Mouse (Mus musculus): ENCODE measurements at regions not wholly inside any gene's neighbourhood (a gene's known extent, or its start where the extent isn't known, plus 50 kb on each side); places are given as distances from the start of the nearest gene placed in this dataset.

DNA sequence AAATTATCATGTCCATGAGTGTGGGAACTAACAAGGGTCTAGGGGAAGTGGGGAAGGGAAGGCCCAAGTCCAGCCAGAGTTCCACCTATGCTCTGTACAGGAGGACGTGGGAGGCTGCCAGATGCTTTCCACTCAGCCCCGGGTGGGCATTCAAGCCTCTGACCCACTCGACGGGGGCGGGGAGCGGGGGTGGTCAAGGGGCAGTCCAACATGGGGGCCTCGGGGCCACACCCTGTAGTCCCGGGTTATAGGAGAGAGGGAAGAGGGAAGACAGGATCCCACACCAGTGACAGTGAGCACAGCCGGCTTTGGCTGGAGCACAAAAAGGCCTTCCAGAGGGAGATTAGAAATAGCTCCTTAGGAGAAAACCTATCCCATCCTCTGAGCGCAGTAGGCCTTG is 283.1 kb upstream of the Ddi1 start:
- no peak overlapping the region for H3K4me3 ChIP-seq (ENCODE audit: low read depth, low read length)
- H3K27ac ChIP-seq (ENCODE audit: insufficient read depth, low read length): no peak overlapping the region
- no peaks in the 10 kb centered on the region for H3K9me3 ChIP-seq (replicated peaks; ENCODE audit: control insufficient read depth, insufficient read depth, low read length, poor library complexity, severe bottlenecking)
- H3K4me1 ChIP-seq (ENCODE audit: control insufficient read depth, insufficient read depth, low read length): no peaks in the 10 kb centered on the region
- TF ChIP-seq POLR2A (IDR thresholded peaks at IDR 0.05; ENCODE audit: insufficient read depth, low read length) (no peak), CTCF (IDR thresholded peaks at IDR 0.05; ENCODE audit: low read depth, low read length) (no peak), EP300 (IDR thresholded peaks at IDR 0.05; ENCODE audit: insufficient read depth, low read depth, low read length) (no peak)
- H3K9ac ChIP-seq (ENCODE audit: low read depth, poor library complexity, severe bottlenecking): no peak overlapping the region
- H3K36me3 ChIP-seq (ENCODE audit: control insufficient read depth, insufficient read depth, low read length, poor library complexity, severe bottlenecking): no peaks in the 10 kb centered on the region
- no peaks in the 10 kb centered on the region for H3K27me3 ChIP-seq (ENCODE audit: control insufficient read depth, insufficient read depth, low read length, poor library complexity, severe bottlenecking)

DNA sequence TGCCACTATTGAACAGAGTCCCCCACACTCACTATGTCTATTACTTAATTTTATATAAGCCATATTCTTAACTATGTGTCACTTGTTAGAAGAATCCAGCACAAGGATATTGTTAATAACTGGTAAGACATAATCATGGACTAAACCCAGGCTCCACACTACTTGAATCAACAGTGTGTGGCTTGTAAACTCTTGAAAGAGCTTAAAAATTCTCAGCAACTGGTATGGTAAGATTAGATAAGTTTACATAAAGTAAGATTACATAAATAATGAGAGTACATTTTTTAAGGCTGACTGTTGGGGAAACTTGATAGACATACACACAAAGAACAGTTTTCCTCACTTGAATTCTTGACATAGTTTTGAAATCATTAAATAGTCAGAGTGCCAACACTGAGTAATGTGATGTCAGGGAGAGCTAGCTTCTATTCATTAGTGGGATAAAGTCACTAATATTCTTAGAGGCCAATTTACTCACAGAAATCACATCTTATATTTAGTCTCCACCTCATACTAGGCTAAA is 270.6 kb upstream of the Ddi1 start:
- H3K36me3 ChIP-seq (ENCODE audit: control insufficient read depth, insufficient read depth, low read length, poor library complexity, severe bottlenecking): no peaks in the 10 kb centered on the region
- H3K27ac ChIP-seq (ENCODE audit: insufficient read depth, low read length): no peak overlapping the region
- no peaks in the 10 kb centered on the region for H3K27me3 ChIP-seq (ENCODE audit: control insufficient read depth, insufficient read depth, low read length, poor library complexity, severe bottlenecking)
- H3K9me3 ChIP-seq (replicated peaks; ENCODE audit: control insufficient read depth, insufficient read depth, low read length, poor library complexity, severe bottlenecking): no peaks in the 10 kb centered on the region
- H3K4me3 ChIP-seq (ENCODE audit: low read depth, low read length): no peak overlapping the region
- no peak overlapping the region for H3K9ac ChIP-seq (ENCODE audit: low read depth, poor library complexity, severe bottlenecking)
- H3K4me1 ChIP-seq (ENCODE audit: control insufficient read depth, insufficient read depth, low read length): no peaks in the 10 kb centered on the region
- no peak for TF ChIP-seq CTCF (IDR thresholded peaks at IDR 0.05; ENCODE audit: low read depth, low read length)
- TF ChIP-seq EP300 (IDR thresholded peaks at IDR 0.05; ENCODE audit: insufficient read depth, low read depth, low read length): no peak
- TF ChIP-seq POLR2A (IDR thresholded peaks at IDR 0.05; ENCODE audit: insufficient read depth, low read length): no peak

DNA sequence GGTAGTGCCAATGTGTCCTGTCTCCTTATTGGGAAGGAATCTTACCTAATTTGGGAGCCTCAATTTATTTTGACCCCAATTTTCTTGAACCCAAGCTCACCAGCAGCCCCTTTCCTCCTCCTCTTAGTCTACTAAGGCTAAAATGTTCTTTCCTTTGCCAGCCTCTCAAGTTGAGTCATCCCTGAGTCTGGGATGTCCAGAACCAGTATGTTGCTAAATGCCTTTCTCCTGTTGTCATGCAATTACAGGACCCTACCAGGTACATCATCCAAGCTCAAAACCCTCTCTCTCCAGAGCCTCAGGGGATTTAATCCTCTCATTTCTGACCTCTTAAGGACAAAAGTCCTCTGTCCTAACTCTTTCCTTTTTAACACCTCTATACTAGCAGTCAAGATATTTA is 259.2 kb upstream of the Ddi1 start:
- H3K9me3 ChIP-seq (replicated peaks; ENCODE audit: control insufficient read depth, insufficient read depth, low read length, poor library complexity, severe bottlenecking): no peaks in the 10 kb centered on the region; the same call in 1 of the 2 replicates
- no peak overlapping the region for H3K4me3 ChIP-seq (ENCODE audit: low read depth, low read length)
- no peaks in the 10 kb centered on the region for H3K4me1 ChIP-seq (ENCODE audit: control insufficient read depth, insufficient read depth, low read length)
- no peak overlapping the region for H3K9ac ChIP-seq (ENCODE audit: low read depth, poor library complexity, severe bottlenecking)
- H3K27ac ChIP-seq (ENCODE audit: insufficient read depth, low read length): no peak overlapping the region
- no peaks in the 10 kb centered on the region for H3K27me3 ChIP-seq (ENCODE audit: control insufficient read depth, insufficient read depth, low read length, poor library complexity, severe bottlenecking)
- H3K36me3 ChIP-seq (ENCODE audit: control insufficient read depth, insufficient read depth, low read length, poor library complexity, severe bottlenecking): no peaks in the 10 kb centered on the region
- no peak for TF ChIP-seq EP300 (IDR thresholded peaks at IDR 0.05; ENCODE audit: insufficient read depth, low read depth, low read length)
- TF ChIP-seq CTCF (IDR thresholded peaks at IDR 0.05; ENCODE audit: low read depth, low read length): no peak
- TF ChIP-seq POLR2A (IDR thresholded peaks at IDR 0.05; ENCODE audit: insufficient read depth, low read length): no peak

DNA sequence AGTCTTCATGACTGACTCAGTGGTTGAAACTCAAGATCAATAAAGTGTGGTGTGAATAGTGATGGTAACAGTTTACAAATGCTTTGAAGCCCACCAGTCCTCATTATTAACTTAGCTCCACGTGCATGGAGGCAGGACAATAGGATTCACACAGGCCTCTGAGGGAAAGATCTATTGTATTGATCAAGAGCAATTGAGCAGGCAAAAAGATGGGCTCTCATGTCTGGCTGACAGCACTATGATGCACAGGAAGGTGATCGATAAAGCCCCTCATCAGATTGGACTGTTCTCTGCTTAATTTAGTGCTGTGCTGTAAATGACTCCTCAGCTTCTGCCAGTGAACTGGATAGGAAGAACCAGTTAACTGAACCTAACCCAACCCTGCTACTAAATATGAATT is 247.5 kb upstream of the Ddi1 start:
- no peak overlapping the region for H3K4me3 ChIP-seq (ENCODE audit: low read depth, low read length)
- TF ChIP-seq EP300 (IDR thresholded peaks at IDR 0.05; ENCODE audit: insufficient read depth, low read depth, low read length) (no peak), POLR2A (IDR thresholded peaks at IDR 0.05; ENCODE audit: insufficient read depth, low read length) (no peak), CTCF (IDR thresholded peaks at IDR 0.05; ENCODE audit: low read depth, low read length) (no peak)
- no peak overlapping the region for H3K9ac ChIP-seq (ENCODE audit: low read depth, poor library complexity, severe bottlenecking)
- no peaks in the 10 kb centered on the region for H3K4me1 ChIP-seq (ENCODE audit: control insufficient read depth, insufficient read depth, low read length)
- no peaks in the 10 kb centered on the region for H3K9me3 ChIP-seq (replicated peaks; ENCODE audit: control insufficient read depth, insufficient read depth, low read length, poor library complexity, severe bottlenecking)
- H3K27me3 ChIP-seq (ENCODE audit: control insufficient read depth, insufficient read depth, low read length, poor library complexity, severe bottlenecking): no peaks in the 10 kb centered on the region
- H3K36me3 ChIP-seq (ENCODE audit: control insufficient read depth, insufficient read depth, low read length, poor library complexity, severe bottlenecking): no peaks in the 10 kb centered on the region
- H3K27ac ChIP-seq (ENCODE audit: insufficient read depth, low read length): no peak overlapping the region

DNA sequence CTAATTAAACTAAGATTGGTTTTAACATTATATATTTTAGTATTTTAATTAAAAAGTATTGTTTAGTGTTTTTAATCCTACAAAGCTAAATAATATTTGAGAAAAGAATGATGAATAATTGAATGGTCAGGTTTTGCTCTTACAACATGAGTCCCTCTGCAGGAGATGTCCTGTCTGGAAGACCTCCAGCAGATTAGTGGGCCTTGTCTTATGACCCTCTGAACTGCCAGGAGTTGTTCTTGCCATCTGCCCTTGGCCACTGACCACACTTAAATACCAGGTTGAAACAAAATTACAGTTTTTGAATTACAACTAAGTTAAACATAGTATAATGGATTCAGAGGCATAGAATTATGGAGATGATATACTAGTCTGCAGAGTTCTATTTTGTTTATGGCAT is 228.1 kb upstream of the Ddi1 start:
- Histone ChIP-seq H3K27ac (ENCODE audit: insufficient read depth, low read length) (no peak overlapping the region), H3K4me1 (ENCODE audit: control insufficient read depth, insufficient read depth, low read length) (no peaks in the 10 kb centered on the region), H3K9ac (ENCODE audit: low read depth, poor library complexity, severe bottlenecking) (no peak overlapping the region), H3K4me3 (ENCODE audit: low read depth, low read length) (no peak overlapping the region), H3K27me3 (ENCODE audit: control insufficient read depth, insufficient read depth, low read length, poor library complexity, severe bottlenecking) (no peaks in the 10 kb centered on the region), H3K36me3 (ENCODE audit: control insufficient read depth, insufficient read depth, low read length, poor library complexity, severe bottlenecking) (no peaks in the 10 kb centered on the region), H3K9me3 (replicated peaks; ENCODE audit: control insufficient read depth, insufficient read depth, low read length, poor library complexity, severe bottlenecking) (0 out of 2 replicates have a peak, but pooled peaks cover 2% of the 10 kb centered on the region)
- TF ChIP-seq POLR2A (IDR thresholded peaks at IDR 0.05; ENCODE audit: insufficient read depth, low read length) (no peak), CTCF (IDR thresholded peaks at IDR 0.05; ENCODE audit: low read depth, low read length) (no peak), EP300 (IDR thresholded peaks at IDR 0.05; ENCODE audit: insufficient read depth, low read depth, low read length) (no peak)

DNA sequence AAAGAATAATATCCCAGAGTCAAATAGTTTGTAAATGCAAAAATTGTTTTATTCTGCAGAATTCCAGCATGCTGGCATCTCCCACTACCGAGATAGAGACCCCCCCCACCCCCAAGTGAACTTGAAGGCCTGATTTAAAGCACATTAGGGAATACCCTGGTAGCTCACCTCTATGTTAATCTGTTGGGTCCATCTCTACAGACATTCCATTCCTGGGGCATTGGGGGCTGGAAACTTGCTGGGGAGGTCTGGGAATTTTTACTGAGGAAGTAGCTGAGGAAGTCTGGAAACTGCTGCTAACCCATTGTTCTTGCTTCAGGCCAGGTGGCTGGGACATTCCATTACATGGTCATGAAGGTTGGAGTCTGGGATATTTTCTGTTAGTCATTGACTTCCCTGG is 210.8 kb upstream of the Ddi1 start:
- Histone ChIP-seq H3K4me1 (ENCODE audit: control insufficient read depth, insufficient read depth, low read length) (no peaks in the 10 kb centered on the region), H3K9ac (ENCODE audit: low read depth, poor library complexity, severe bottlenecking) (no peak overlapping the region), H3K4me3 (ENCODE audit: low read depth, low read length) (no peak overlapping the region), H3K36me3 (ENCODE audit: control insufficient read depth, insufficient read depth, low read length, poor library complexity, severe bottlenecking) (no peaks in the 10 kb centered on the region), H3K27ac (ENCODE audit: insufficient read depth, low read length) (no peak overlapping the region), H3K27me3 (ENCODE audit: control insufficient read depth, insufficient read depth, low read length, poor library complexity, severe bottlenecking) (no peaks in the 10 kb centered on the region), H3K9me3 (replicated peaks; ENCODE audit: control insufficient read depth, insufficient read depth, low read length, poor library complexity, severe bottlenecking) (peaks cover 3% of the 10 kb centered on the region; the same call in 1 of the 2 replicates)
- no peak for TF ChIP-seq EP300 (IDR thresholded peaks at IDR 0.05; ENCODE audit: insufficient read depth, low read depth, low read length)
- no peak for TF ChIP-seq CTCF (IDR thresholded peaks at IDR 0.05; ENCODE audit: low read depth, low read length)
- TF ChIP-seq POLR2A (IDR thresholded peaks at IDR 0.05; ENCODE audit: insufficient read depth, low read length): no peak
